Mouse (Mus musculus) adrenal gland, postnatal 36 days (tissue): Measurements from ENCODE around the gene D930048N14Rik. TPM values are rescaled to one million over a fixed set of nuclear protein-coding genes. Genes with fewer than 3 reads are reported as not detected.
A peak's percentile ranks its signal among the peaks of the same experiment; 100 is the strongest.
"Not testable (repeated sequence)": the region's sequence is repeated elsewhere in the genome, so short reads cannot be mapped to it uniquely, and the experiment has no call there.

Experiments
- DNase-seq, 2 experiments: peaks; one replicate each; pipeline ENCODE4 v3.0.0; 2021; ENCODE audit warnings: mixed read lengths in 1 of 2
- total RNA-seq, 2 experiments: library from RNA; stranded (reverse); gene quantifications; 2 replicates each; pipeline ENCODE4 v1.2.3; 2021

Gene D930048N14Rik
- total RNA-seq, 2 experiments from 2014 or later: 1.1 to 1.3 TPM

- no peak for DNase-seq
Observed at GRCm38 (mm10) chr11:51627907-51628306, 22.8 kb upstream of the D930048N14Rik start.

GRCm38 (mm10) chr11:51629651-51630314 is 21.0 kb upstream of the D930048N14Rik start:
- DNase-seq: no peak

GRCm38 (mm10) chr11:51632130-51632753 is 18.5 kb upstream of the D930048N14Rik start:
- DNase-seq: peak in 1 of 2 experiments; percentile 35

DNA sequence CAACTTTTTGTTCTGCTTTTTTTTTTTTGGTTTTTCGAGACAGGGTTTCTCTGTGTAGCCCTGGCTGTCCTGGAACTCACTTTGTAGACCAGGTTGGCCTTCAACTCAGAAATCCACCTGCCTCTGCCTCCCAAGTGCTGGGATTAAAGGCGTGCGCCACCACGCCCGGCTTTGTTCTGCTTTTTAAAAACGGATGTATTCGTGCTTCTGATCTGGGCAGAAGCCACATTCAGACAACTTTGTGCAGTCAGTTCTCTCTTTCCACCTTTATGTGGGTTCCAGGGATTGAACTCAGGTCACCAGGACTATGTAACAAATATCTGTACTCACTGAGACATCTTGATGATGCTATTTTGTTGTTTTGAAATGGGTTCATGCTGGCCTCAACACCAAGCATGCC is 17.6 kb upstream of the D930048N14Rik start:
- not testable (repeated sequence) for DNase-seq

- no peak for DNase-seq
Observed at GRCm38 (mm10) chr11:51633721-51634120, 17.0 kb upstream of the D930048N14Rik start.

GRCm38 (mm10) chr11:51635127-51635524 is 15.6 kb upstream of the D930048N14Rik start:
- DNase-seq: no peak

DNA sequence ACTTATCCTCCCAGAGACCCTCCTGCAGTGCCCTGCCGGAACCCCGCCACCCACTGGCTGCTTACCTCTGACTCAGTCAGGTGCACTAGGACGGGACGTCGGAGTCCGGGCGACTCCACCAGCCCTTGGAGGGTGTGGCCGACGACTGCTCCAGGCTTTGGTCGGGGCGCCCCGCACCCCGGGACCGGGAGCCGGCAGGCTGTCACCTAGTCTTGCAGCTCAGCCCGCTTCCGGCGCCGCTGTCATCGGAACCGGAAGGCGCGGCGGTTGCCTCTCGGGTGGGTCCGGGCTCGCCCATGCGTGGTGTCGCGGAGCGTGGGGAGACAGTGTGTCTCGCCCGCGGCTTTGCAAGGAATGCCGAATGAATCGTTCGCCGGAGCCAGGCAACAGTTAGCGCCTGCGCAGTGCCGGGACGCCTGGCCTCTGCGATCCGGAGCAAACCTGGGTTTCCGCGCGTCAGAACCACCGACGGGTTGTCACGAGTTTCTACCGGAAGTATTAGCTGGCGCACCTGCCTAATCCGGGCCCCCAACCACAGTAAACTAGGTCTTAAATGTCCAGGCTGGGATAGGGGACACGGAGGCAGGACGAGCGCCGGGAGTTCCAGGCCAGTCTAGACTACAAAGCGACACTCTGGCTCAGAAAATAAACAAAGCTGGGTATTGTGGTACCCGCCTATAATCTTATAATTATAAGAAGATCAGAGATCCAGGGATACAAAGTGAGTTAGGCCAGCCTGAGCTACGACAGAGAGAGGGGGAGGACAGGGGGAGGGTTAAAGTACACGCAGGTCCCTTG is 15.0 kb upstream of the D930048N14Rik start, which contains the start of gene Rmnd5b:
Rmnd5b (minus strand) TSS at position 372 of the 798 bp plus-strand sequence.
- DNase-seq: peak; percentile 92 to 94

- peak; percentile 56 to 73 for DNase-seq
Observed at GRCm38 (mm10) chr11:51636323-51636684, 14.4 kb upstream of the D930048N14Rik start.

DNA sequence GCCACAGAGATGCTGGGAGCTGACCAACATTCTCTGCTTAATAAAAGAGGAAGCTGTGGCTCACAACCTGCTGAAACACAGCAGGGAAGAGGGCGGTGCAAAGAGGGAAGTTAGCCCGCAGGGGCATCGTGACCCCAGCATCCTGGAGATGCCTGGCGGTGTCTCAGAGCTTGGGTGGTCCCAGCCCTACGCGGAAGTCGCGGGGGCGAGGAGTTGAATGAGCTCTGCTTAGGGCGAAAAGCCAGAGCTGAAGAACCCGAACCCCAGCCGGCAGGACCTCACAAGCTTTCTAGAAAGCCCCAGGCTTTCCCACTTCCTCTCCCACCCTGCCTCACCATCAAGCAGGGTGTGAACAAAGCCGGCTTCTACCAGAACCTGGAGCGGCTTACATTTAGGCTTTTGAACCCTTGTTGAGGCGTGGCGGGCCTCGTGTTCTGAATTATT is 12.8 kb upstream of the D930048N14Rik start:
- DNase-seq: peak in 1 of 2 experiments; percentile 40

- no peak for DNase-seq
Observed at GRCm38 (mm10) chr11:51638497-51638896, 12.3 kb upstream of the D930048N14Rik start.

DNA sequence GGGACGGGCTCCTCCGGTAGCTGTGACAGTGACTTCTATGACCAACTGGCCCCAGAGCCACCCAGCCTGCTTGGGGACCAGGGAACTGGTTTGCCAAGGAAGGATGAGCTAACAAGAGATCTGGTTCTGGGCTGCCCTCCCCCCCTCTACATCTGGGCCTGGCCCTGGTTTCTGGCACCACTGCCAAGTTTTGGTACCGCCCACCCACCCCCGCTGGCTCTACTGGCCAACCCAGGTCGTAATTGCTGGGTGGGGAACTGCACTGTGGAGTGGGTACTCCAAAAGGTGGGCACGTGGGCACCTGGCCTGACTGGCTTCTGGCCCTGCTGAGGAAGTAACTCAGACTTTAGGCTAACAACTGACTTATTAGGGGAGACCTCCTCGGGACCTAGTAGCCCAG is 10.0 kb upstream of the D930048N14Rik start:
- DNase-seq: no peak

DNA sequence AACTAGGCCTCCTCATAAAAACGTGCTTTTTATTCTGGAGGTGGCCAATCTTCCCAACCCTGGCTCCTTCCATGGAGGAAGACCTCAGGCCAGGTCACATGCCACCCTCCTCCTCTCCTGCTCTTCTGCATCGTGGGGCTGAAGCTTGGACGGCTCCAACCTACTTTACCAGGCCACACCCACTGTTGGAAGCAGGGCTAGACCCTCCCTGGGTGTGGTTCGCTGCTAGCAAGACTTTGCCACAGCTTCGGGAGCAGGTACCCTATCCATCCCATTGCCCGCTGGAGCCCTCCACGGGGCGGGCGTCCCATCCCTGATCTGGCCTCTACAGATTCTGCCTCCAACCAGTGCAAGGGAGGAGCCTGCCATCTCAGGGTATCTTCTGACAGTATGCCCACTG is 7.6 kb upstream of the D930048N14Rik start:
- DNase-seq: peak in 1 of 2 experiments; percentile 41

GRCm38 (mm10) chr11:51643761-51644160 is 7.0 kb upstream of the D930048N14Rik start:
- peak in 1 of 2 experiments; percentile 46 for DNase-seq

GRCm38 (mm10) chr11:51644217-51644616 is 6.5 kb upstream of the D930048N14Rik start:
- DNase-seq: no peak

GRCm38 (mm10) chr11:51645293-51645692 is 5.5 kb upstream of the D930048N14Rik start:
- DNase-seq: no peak

- DNase-seq: no peak
Observed at GRCm38 (mm10) chr11:51646245-51646644, 4.5 kb upstream of the D930048N14Rik start.

DNA sequence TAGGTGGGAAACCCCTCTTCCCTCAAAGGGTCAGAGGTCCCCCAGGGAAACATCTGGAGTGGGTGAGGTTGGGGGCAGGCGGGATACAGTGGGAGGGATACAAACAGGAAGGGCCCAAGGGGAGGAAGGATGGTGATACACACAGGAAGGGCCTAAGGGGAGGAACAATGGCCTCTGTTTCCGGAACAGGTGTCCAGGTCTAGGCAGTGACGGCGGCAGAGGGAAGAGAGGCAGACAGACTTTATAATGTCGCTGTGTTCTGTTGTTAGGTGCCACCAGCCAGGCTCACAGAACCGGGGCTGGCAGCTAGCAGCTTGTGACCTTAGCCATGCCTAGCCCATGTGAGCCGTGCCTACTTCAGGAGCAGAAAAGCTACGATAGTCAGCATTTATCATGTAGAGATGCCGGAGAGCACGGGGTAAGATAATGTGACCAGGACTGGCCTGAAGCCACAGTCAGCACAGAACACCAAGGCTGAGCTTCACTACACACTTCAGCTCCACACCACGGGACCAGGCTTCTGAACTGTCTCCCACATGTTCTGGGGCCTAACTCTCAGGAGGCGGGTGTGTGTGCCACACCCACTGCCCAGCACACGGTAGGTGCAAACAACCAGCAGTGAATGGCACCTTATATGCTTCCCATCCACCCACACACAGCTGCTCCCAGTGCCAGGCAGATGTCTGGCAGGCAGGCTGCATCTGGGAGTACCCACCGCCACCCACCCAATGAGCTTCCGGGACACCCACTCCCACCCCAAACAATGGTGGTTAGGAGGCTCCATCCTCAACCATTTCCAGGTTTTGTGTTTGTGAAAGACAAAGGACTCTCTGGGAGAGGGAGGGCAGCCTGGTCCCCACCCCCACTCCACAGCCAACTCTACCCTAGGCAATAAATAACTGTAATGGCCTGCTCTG is 3.7 kb upstream of the D930048N14Rik start:
- DNase-seq: peak; percentile 49 to 54

DNA sequence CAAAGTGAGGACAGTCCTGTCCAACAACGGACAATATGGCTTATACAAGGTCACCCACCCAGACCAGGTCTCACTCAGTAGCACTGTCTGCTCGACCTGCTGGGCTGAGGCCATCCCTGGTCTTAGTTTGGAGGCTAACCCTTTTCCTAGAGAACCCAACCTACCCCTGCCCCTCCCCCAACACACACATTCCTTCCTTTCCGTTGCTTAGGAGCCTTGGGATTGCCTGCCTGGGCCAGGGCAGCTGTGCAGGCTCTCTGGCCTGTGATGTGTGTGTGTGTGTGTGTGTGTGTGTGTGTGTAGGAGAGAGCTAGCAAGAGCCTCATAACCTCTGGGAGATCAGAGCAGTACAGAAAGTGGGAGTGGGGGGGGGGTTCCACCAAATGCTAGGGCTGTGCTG is 2.2 kb upstream of the D930048N14Rik start:
- DNase-seq: peak in 1 of 2 experiments; percentile 35

- DNase-seq: no peak
Observed at GRCm38 (mm10) chr11:51649111-51649888, 1.5 kb upstream of the D930048N14Rik start.

- no peak for DNase-seq
Observed at GRCm38 (mm10) chr11:51649889-51650199, 910 bp upstream of the D930048N14Rik start.

GRCm38 (mm10) chr11:51650261-51650660 is 493 bp upstream of the D930048N14Rik start:
- peak in 1 of 2 experiments; percentile 47 for DNase-seq
